Mouse (Mus musculus): Measurements from ENCODE around the gene Slc16a2.
A peak's percentile ranks its signal among the peaks of the same experiment; 100 is the strongest.
"Not testable (repeated sequence)": the region's sequence is repeated elsewhere in the genome, so short reads cannot be mapped to it uniquely, and the experiment has no call there.

The Slc16a2 gene

GRCm38 (mm10) chrX:103734041-103734625 lies 87.7 kb downstream of the Slc16a2 start:
- no peak for DNase-seq (ENCODE audit: low read depth, low spot score)

DNA sequence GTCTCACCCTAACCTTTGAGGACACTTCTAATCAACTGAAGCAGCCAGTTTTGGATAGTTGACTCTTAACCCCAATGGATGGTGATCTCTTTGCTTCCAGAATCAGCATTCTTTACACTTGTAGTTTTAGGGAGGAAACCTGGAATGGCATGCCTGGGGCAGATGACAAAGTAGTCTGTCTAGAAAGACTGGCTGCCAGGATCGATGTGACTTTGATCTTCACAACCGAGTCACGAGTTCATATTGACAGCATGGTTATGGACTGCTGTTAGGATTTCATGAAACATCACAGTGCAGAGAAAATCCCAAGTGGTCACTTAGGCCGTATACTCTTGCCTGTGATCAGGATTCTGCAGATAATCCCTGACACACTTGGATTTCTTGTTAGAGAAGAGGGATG lies 88.7 kb downstream of the Slc16a2 start:
- DNase-seq (ENCODE audit: low read depth, low spot score): no peak

DNA sequence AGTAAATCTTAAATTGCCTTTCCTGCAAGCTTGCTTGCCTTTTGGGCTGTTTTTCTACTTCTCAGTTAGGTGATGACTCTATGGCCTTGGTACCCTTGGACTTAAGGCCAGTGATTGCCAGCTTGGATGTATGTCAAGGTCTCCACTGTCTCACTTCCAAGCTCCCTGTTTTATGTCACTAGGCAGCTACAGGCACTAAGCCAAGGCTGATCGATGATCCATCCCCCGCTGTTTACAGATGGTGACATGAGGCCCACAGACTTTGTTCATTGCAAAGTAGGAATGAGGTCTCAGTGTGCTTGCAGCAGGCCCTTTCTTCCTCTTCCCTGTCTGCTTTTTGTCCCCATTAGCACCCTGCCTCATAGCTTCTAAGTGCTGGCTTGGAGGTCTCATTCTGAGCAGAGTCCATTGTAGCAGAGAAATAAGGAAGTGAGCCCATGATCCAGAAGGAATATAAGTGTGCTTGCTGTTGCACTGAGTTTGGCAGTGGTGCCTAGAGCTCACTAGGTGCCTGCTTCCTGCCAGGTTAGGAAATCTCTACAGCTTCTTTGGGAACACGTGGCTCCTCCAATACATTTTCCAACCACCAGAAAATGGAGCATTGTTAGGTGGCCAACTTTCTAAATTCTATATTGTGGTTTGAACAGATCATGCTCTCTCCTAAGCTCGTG lies 89.6 kb downstream of the Slc16a2 start:
- no peak for DNase-seq (ENCODE audit: low read depth, low spot score)

DNA sequence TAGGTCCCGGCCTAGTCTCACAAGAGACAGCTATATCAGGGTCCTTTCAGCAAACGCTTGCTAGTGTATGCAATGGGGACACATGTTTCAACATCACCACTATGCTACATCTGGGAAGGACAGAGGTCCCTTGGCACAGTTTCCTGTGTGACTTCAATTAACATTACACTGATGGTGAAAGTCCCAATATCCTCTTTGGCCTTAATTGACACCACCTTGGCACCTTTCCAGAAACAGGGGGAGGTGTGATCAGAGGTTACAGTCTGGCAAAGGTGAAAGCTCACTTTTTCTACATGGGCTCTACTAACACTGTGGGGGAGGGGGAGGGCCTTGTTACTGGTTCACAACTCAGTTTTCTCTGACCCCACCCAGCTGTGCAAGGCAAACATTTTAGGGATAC lies 99.3 kb downstream of the Slc16a2 start:
- DNase-seq (ENCODE audit: low read depth, low spot score): no peak

DNA sequence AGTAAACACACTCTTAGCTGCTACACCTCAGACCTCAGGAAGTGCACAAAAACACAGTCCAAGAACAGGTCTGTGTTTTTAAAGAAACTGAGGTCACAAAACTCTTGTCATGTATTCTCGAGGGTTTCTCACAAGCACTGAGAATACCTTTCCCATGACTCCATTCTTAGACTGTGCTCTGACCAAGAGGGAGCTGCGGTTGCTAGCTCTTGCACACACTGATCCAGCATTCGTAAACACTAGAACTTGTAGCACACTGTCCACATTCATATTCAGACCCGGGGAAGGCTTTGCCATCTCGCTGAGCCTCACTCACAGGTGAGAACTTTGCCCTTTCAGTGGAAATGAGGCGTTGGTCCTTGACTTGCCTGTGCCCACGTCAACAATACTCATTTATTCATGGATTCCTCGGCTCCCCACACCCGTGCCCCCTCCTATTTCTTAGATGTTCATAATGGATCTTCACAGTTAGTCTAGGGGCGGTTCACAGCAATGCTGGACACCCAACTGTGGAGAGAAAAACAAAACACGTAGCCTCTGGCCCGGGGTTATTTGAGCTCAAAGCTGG lies 102.1 kb downstream of the Slc16a2 start:
- DNase-seq (ENCODE audit: low read depth, low spot score): no peak

DNA sequence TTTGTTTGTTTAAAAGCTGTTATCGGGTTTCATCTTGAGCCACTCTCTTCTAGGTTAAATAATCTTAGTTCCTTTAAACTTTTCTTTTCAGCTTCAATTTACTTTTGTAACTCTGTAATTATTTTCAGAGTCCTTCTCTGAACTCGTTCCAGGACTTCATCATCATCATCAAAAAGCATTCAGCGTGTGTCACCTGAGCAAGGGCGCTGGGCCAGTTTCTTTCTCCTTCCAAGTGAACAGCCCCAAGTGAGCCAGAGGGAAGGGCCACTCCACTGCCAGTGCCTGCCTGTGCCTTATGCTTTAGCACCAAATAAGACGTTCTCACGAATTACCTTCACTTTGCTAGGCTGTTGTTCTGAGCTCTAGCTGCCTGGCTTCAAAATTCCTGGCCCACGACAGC lies 108.9 kb downstream of the Slc16a2 start:
- no peak for DNase-seq (ENCODE audit: low read depth, low spot score)

- no peak for DNase-seq (ENCODE audit: low read depth, low spot score)
These were observed 112.1 kb downstream of the Slc16a2 start for GRCm38 (mm10) chrX:103709671-103710070.

DNA sequence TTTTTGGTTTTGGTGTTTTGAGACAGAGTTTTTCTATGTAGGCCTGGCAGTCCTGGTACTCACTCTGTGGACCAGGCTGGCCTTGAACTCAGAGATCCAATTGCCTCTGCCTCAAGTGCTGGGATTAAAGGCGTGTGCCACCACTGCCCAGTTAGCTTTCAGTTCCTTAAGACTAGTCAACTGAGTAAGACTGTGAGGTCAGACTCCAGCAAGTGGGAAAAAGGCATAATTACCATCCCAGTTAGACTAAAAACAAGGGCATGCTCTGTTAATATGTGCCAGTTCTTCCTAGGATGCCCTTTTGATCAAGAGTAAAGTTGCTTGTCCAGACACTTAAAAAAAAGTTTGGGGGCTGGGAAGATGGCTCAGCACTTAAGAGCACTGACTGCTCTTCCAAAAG lies 113.2 kb downstream of the Slc16a2 start:
- no peak for DNase-seq (ENCODE audit: low read depth, low spot score)

- DNase-seq (ENCODE audit: low read depth, low spot score): no peak
These were observed 117.2 kb downstream of the Slc16a2 start for GRCm38 (mm10) chrX:103704611-103705010.

DNA sequence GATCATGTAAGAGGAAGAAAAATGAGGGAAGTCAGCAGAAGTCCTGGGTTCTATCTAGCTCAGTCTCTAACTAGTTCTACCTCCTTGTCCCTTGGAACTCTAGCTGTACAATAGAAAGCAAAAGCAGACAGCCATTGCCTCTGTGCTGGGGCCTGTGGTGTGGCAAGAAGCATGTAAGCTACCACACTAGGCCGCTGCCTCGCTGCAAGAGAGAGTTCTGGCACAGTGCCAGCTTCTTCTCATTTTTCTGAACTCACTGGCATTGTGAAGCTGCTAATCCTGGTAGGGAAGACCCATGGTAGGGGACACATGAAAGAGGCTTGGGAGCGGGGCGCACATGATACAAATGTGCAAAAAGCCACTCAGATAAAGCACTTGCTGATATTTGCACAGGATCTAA lies 117.8 kb downstream of the Slc16a2 start:
- no peak for DNase-seq (ENCODE audit: low read depth, low spot score)

GRCm38 (mm10) chrX:103697796-103698195 lies 124.0 kb downstream of the Slc16a2 start:
- DNase-seq (ENCODE audit: low read depth, low spot score): no peak

- DNase-seq (ENCODE audit: low read depth, low spot score): no peak
These were observed 125.7 kb downstream of the Slc16a2 start for GRCm38 (mm10) chrX:103696081-103696519.

DNA sequence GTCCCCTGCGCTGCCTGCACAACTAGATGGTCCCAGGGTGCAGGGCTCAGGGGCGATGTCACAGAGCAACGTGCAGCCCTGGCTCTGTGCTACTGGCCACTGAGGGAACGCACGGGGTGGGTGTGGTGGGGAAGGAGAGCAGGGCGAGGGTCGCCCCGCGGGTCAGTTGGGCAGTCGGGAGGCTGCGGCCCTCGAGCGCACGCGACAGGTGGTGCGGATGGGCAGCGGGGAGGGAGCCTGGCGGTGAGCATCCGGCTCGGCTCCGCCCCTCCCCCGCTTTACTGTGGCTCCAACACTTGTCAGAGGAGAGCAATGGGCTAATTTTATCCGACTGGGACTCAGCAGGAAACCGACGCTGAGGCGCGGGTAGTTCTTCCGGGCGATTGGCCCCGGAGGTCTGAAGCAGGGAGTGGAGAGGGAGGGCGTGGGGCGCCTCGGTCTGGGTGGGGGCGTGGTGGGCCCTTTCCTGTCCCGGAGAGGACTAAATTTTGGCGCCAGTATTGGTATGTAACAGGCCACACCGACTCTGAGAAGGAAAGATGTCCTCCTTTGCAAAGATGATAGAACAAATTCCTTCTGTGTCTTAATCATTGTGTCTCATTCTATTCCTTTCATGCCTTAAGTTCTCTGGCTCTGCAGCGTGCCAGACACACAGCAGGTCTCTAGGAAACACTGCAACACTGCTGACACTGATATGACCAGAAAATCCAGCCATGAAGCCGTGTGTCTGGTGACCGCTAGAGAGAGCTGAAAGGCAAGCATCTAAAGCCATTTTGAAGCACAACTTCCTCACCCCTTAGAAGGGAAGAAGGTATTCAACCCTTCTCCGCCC lies 126.4 kb downstream of the Slc16a2 start:
- peak; percentile 37 for DNase-seq (ENCODE audit: low read depth, low spot score)

- DNase-seq (ENCODE audit: low read depth, low spot score): no peak
These were observed 127.0 kb downstream of the Slc16a2 start for GRCm38 (mm10) chrX:103694787-103695164.

DNA sequence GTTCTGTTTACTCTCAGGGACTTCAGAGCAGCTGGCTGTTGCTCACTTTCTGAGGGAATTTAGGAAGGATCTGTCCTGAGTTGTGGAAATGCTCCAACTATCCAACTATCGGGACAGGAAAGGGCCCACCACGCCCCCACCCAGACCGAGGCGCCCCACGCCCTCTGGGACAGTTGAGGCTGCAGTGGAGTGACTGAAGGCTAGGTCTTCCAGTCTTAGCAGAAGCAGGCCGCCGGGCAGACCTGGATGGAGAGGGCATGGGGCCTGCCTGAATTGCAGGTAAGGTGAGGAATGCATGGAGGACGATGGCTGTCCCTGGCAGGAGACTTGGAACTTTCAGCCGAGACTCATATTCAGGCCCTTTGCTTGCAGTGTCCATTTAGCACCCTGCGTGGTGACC lies 127.4 kb downstream of the Slc16a2 start:
- DNase-seq (ENCODE audit: low read depth, low spot score): no peak

DNA sequence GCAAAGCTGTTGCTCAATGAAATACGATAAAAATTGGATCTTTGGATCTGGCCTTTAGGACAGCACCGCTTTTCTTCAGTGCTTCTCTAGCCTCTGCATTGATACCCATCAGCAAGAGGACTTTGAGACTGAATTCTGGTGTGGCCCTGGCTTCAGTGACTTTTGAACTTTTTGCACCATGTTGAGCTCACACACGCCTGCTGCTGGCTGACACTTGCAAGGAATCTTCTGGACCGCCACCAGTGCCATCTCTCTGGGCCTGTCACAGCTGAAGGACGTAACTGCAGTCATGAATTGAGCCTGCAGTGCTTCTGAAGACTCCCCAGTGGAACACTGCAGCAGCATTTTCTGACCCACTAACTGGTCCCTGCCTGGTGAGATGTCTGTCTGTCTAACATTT lies 128.9 kb downstream of the Slc16a2 start:
- no peak for DNase-seq (ENCODE audit: low read depth, low spot score)

DNA sequence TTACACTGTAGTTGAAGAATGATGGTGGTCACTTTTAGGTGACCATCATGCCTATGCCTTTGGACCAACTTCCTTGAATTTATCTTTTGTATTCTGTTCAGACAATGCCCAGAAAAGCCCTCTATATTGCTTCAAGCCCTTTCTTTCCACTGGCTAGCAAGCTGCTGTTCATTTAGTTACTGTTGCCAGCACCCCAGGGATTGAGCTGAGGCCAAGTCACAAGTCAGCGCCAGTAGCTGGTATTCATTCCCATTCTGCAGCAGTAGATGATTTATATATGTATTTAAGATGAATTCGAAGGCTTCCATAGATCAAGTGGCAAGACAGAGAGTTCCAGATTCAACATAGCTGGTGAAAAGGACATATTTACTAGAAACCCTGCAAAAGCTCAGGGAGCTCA lies 133.2 kb downstream of the Slc16a2 start:
- no peak for DNase-seq (ENCODE audit: low read depth, low spot score)

GRCm38 (mm10) chrX:103674674-103675073 lies 147.1 kb downstream of the Slc16a2 start:
- peak; percentile 14 for DNase-seq (ENCODE audit: low read depth, low spot score)

GRCm38 (mm10) chrX:103673761-103674160 lies 148.0 kb downstream of the Slc16a2 start:
- DNase-seq (ENCODE audit: low read depth, low spot score): no peak

DNA sequence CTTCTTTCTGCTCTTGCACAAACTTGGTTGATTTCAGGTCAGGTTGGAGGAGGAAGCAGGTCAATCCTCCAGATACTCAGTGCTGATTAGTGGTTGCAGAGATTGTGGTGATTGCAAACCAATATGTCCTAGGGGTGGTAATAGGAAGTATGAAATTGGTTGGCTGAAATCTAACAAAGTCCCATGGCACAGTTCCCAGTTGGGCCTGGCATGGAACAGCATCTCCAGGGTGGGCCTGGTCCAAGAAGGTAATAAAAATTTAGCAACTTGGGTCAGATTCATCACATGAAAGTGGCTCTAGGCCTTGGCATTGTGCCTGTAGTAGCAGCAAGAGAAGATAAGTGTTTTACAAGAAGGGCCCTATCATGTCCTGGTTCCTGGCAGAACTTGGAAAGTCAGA lies 151.5 kb downstream of the Slc16a2 start:
- DNase-seq (ENCODE audit: low read depth, low spot score): no peak

DNA sequence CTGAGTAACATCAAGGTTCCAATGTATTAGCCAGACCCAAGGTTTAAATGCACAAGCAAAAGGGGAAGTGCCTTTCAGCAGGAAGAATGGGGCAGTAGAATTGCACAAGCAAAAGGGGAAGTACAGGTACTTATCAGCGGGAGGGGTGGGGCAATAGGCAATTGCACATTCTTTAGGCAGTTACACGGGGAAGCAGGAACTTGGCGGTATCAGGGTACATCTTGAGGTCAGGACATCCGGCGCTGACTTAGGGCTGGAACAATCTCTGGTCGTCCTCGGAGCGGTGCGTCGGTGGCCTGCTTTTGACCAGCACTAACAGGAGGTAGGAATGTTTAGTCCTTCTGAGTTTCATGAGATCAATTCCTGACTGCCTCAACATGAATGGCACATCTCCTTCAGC lies 157.3 kb downstream of the Slc16a2 start:
- DNase-seq (ENCODE audit: low read depth, low spot score): not testable (repeated sequence)

DNA sequence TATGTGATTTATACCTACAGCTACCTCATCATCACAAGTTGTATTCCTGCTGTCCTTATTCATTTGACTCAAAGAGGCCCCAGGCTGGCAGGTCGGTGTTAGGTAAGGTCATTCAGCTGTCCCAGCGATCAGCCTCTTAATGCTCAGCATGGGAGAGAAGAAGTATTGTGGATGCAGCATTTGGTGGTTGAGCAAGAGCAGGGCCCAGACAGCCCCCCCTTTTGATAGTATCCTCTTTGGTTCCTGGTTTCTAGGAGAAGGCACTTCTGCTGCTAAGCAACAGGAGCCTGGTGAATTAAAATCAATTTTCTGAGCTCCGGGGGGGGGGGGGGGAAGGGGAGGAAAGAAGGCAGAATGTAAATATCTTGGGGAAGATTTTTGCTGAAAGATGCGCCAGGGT lies 162.8 kb downstream of the Slc16a2 start:
- no peak for DNase-seq (ENCODE audit: low read depth, low spot score)

Data from ES-CJ7 (cell line).